Mouse (Mus musculus) MEL (cell line): Measurements from ENCODE around the gene Plac9a. TPM values are rescaled to one million over a fixed set of nuclear protein-coding genes. Genes with fewer than 3 reads are reported as not detected.

Experiments
- DNase-seq: peaks from one replicate; pipeline ENCODE4 v3.0.0; 2011; ENCODE audit warnings: low read depth, low spot score
- H3K27ac ChIP-seq: 2 replicates; pipeline ENCODE4 v1.5.1; 2012; ENCODE audit warnings: low read depth, mild to moderate bottlenecking, control low read depth, low read length, moderate library complexity; ENCODE audit not compliant: control insufficient read depth
- H3K27me3 ChIP-seq, 2 experiments: fragments of 150-350 bp in 1 of 2; sonication (generic) in 1 of 2; 2 replicates each; pipeline ENCODE4 v1.6.1; 2012; ENCODE audit warnings: low read length in 2 of 2, mild to moderate bottlenecking in 2 of 2, improper control_type of control experiment in 1 of 2, moderate library complexity in 1 of 2; ENCODE audit not compliant: insufficient read depth in 2 of 2, control insufficient read depth in 1 of 2
- H3K36me3 ChIP-seq, 2 experiments: 2 replicates each; pipeline ENCODE4 v1.6.1; 2012 to 2014; ENCODE audit warnings: low read length in 2 of 2, improper control_type of control experiment in 1 of 2, inconsistent platforms in 1 of 2, mild to moderate bottlenecking in 1 of 2; ENCODE audit not compliant: insufficient read depth in 2 of 2, control insufficient read depth in 1 of 2
- H3K4me1 ChIP-seq, 2 experiments: fragments of 150-350 bp in 1 of 2; sonication (generic) in 1 of 2; 2 replicates each; pipeline ENCODE4 v1.6.1; 2012; ENCODE audit warnings: low read length in 2 of 2, improper control_type of control experiment in 1 of 2, mild to moderate bottlenecking in 1 of 2; ENCODE audit not compliant: insufficient read depth in 2 of 2, control insufficient read depth in 1 of 2
- H3K4me3 ChIP-seq, 2 experiments: fragments of 150-350 bp in 1 of 2; sonication (generic) in 1 of 2; 2 replicates each; pipeline ENCODE4 v1.5.1; 2012; ENCODE audit warnings: low read depth in 2 of 2, low read length in 2 of 2, mild to moderate bottlenecking in 2 of 2, moderate library complexity in 2 of 2, control low read depth in 1 of 2, improper control_type of control experiment in 1 of 2; ENCODE audit not compliant: control insufficient read depth in 1 of 2, insufficient read depth in 1 of 2
- H3K79me2 ChIP-seq: 2 replicates; pipeline ENCODE4 v1.6.1; 2012; ENCODE audit warnings: mild to moderate bottlenecking, low read length, moderate library complexity; ENCODE audit not compliant: control insufficient read depth, poor library complexity, insufficient read depth
- H3K9ac ChIP-seq: 2 replicates; pipeline ENCODE4 v1.6.1; 2012; ENCODE audit warnings: low read depth, mild to moderate bottlenecking, control low read depth, low read length, moderate library complexity; ENCODE audit not compliant: control insufficient read depth, poor library complexity, severe bottlenecking
- H3K9me3 ChIP-seq: fragments of 150-350 bp; sonication (generic); replicated peaks from 2 replicates; pipeline ENCODE4 v1.6.1; 2012; ENCODE audit warnings: mild to moderate bottlenecking, low read length, improper control_type of control experiment, moderate library complexity; ENCODE audit not compliant: insufficient read depth
- CHD1 ChIP-seq: IDR thresholded peaks from 2 replicates; pipeline ENCODE4 v1.6.1; 2012; ENCODE audit warnings: low read depth, mild to moderate bottlenecking, inconsistent platforms, low read length, improper control_type of control experiment
- CHD2 ChIP-seq: IDR thresholded peaks from 2 replicates; pipeline ENCODE4 v1.6.1; 2011; ENCODE audit warnings: low read length, improper control_type of control experiment
- CTCF ChIP-seq, 3 experiments: IDR thresholded peaks in 2 of 3; conservative IDR thresholded peaks in 1 of 3; 2 replicates each; pipeline ENCODE4 v1.5.1; 2011 to 2012; ENCODE audit warnings: low read length in 3 of 3, low read depth in 2 of 3, mild to moderate bottlenecking in 2 of 3, improper control_type of control experiment in 1 of 3, inconsistent platforms in 1 of 3, mixed read lengths in 1 of 3, moderate library complexity in 1 of 3; ENCODE audit not compliant: control insufficient read depth in 1 of 3, insufficient read depth in 1 of 3, poor library complexity in 1 of 3, severe bottlenecking in 1 of 3
- ELF1 ChIP-seq: IDR thresholded peaks from 2 replicates; pipeline ENCODE4 v1.6.1; 2014; ENCODE audit warnings: low read depth, mild to moderate bottlenecking, inconsistent platforms, low read length, improper control_type of control experiment, moderate library complexity
- GABPA ChIP-seq: IDR thresholded peaks from 2 replicates; pipeline ENCODE4 v1.6.1; 2012; ENCODE audit warnings: low read depth, mild to moderate bottlenecking, inconsistent platforms, low read length, improper control_type of control experiment, moderate library complexity
- GATA1 ChIP-seq: IDR thresholded peaks from 2 replicates; pipeline ENCODE4 v1.6.1; 2011; ENCODE audit warnings: low read depth, low read length, improper control_type of control experiment
- HCFC1 ChIP-seq: IDR thresholded peaks from 2 replicates; pipeline ENCODE4 v1.6.1; 2012; ENCODE audit warnings: low read depth, mild to moderate bottlenecking, inconsistent platforms, low read length, improper control_type of control experiment, moderate library complexity
- JUND ChIP-seq: IDR thresholded peaks from 2 replicates; pipeline ENCODE4 v1.6.1; 2011; ENCODE audit warnings: low read depth, mild to moderate bottlenecking, improper control_type of control experiment, low read length
- MAFK ChIP-seq: IDR thresholded peaks from 2 replicates; pipeline ENCODE4 v1.6.1; 2011; ENCODE audit warnings: low read depth, mild to moderate bottlenecking, low read length, improper control_type of control experiment, borderline replicate concordance
- MAZ ChIP-seq: IDR thresholded peaks from 2 replicates; pipeline ENCODE4 v1.6.1; 2012; ENCODE audit warnings: low read depth, mild to moderate bottlenecking, inconsistent platforms, low read length, improper control_type of control experiment
- MYC ChIP-seq: IDR thresholded peaks from 2 replicates; pipeline ENCODE4 v1.6.1; 2011; ENCODE audit warnings: low read depth, mild to moderate bottlenecking, low read length, improper control_type of control experiment, moderate library complexity
- POLR2A ChIP-seq, 2 experiments: IDR thresholded peaks; 2 replicates each; pipeline ENCODE4 v1.6.1; 2011 to 2012; ENCODE audit warnings: low read length in 2 of 2, mild to moderate bottlenecking in 2 of 2, control low read depth in 1 of 2, improper control_type of control experiment in 1 of 2, low read depth in 1 of 2, moderate library complexity in 1 of 2; ENCODE audit not compliant: control insufficient read depth in 1 of 2, insufficient read depth in 1 of 2, poor library complexity in 1 of 2
- POLR2AphosphoS2 ChIP-seq: IDR thresholded peaks from 2 replicates; pipeline ENCODE4 v1.6.1; 2011; ENCODE audit warnings: low read length, improper control_type of control experiment
- POLR2AphosphoS5 ChIP-seq: IDR thresholded peaks from 2 replicates; pipeline ENCODE4 v1.6.1; 2012; ENCODE audit warnings: low read depth, borderline replicate concordance, mild to moderate bottlenecking, inconsistent platforms, low read length, moderate library complexity, mixed read lengths
- RCOR1 ChIP-seq: IDR thresholded peaks from 2 replicates; pipeline ENCODE4 v1.6.1; 2012; ENCODE audit warnings: low read depth, mild to moderate bottlenecking, inconsistent platforms, low read length, improper control_type of control experiment
- TAL1 ChIP-seq: IDR thresholded peaks from 2 replicates; pipeline ENCODE4 v1.6.1; 2012; ENCODE audit warnings: mild to moderate bottlenecking, inconsistent platforms, low read length, moderate library complexity, mixed read lengths
- USF1 ChIP-seq: IDR thresholded peaks from 2 replicates; pipeline ENCODE4 v1.6.1; 2014; ENCODE audit warnings: low read depth, mild to moderate bottlenecking, inconsistent platforms, low read length, improper control_type of control experiment, moderate library complexity
- USF2 ChIP-seq, 2 experiments: IDR thresholded peaks; 2 replicates each; pipeline ENCODE4 v1.6.1; 2011 to 2012; ENCODE audit warnings: improper control_type of control experiment in 2 of 2, low read length in 2 of 2, borderline replicate concordance in 1 of 2, inconsistent platforms in 1 of 2, low read depth in 1 of 2, mild to moderate bottlenecking in 1 of 2; ENCODE audit not compliant: insufficient read depth in 1 of 2
- ZKSCAN1 ChIP-seq: IDR thresholded peaks from 2 replicates; pipeline ENCODE4 v1.6.1; 2012; ENCODE audit warnings: low read depth, mild to moderate bottlenecking, inconsistent platforms, low read length, improper control_type of control experiment, moderate library complexity
- ZNF384 ChIP-seq: IDR thresholded peaks from 2 replicates; pipeline ENCODE4 v1.6.1; 2012; ENCODE audit warnings: low read depth, mild to moderate bottlenecking, inconsistent platforms, low read length, improper control_type of control experiment
- polyA plus RNA-seq, 2 experiments: library from polyadenylated mRNA; stranded (reverse) in 1 of 2; unstranded in 1 of 2; fragments of >175 nt in 1 of 2; fragments of >200 nt in 1 of 2; gene quantifications; 2 replicates each; pipeline versions ENCODE4 v1.2.1 to v1.2.4; 2012; ENCODE audit warnings: low replicate concordance in 2 of 2, low read depth in 1 of 2; ENCODE audit not compliant: insufficient read length in 2 of 2, insufficient read depth in 1 of 2, missing spikeins in 1 of 2
- total RNA-seq: library from RNA; depleted of rRNA; stranded (reverse); fragments of 300-350 nt; gene quantifications from 2 replicates; pipeline ENCODE4 v1.2.3, GENCODE M21; 2012

Plac9a gene
- total and polyA plus RNA-seq, 3 experiments: not detected

DNA sequence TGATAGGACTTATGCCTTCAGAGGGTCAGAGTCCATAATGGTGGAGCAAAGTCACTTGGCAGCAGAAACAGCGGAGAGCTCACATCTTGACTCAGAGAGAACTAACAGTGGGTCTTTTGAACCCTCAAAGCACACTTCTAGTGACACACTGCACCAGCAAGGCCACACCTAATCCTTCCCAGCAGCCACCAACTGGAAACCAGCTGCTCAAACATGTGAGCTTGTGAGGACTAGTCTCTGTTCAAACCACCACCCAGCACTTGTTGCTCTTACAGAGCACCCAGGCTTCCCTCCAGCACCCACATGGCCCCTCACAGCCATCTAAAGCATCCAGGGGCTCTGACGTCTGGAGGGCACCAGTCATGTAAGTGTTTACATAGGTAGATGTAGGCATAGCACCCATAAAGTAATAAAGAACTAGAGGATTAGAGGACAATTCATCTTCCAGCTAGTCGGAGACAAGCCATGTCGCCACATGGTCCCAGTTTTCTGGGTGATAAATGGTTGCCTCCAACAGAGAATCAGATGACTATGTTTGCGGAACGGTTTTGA, 57.0 kb downstream of the Plac9a start:
- H3K79me2 ChIP-seq: peaks cover 10% of the 10 kb centered on the region
- no peak for TF ChIP-seq ZNF384
- no peak for TF ChIP-seq TAL1
- TF ChIP-seq MAFK: no peak
- TF ChIP-seq CHD1: no peak
- no peak for TF ChIP-seq GABPA
- TF ChIP-seq GATA1: no peak
- TF ChIP-seq POLR2AphosphoS5: no peak
- no peak for TF ChIP-seq POLR2AphosphoS2
- no peak for TF ChIP-seq CHD2
- TF ChIP-seq MYC: no peak
- TF ChIP-seq, all 39 proteins: peak for 0
- peaks cover 4 to 11% of the 10 kb centered on the region in 2 experiments; a peak in 3 of 4 replicates for H3K4me1 ChIP-seq
- H3K27me3 ChIP-seq: no peaks in the 10 kb centered on the region
- H3K4me3 ChIP-seq: no peak overlapping the region
- no peak overlapping the region for H3K27ac ChIP-seq
- no peaks in the 10 kb centered on the region for H3K9me3 ChIP-seq
- no peak for DNase-seq
- peaks cover 0 to 10% of the 10 kb centered on the region in 2 experiments; a peak in 2 of 4 replicates for H3K36me3 ChIP-seq
- no peak overlapping the region for H3K9ac ChIP-seq

DNA sequence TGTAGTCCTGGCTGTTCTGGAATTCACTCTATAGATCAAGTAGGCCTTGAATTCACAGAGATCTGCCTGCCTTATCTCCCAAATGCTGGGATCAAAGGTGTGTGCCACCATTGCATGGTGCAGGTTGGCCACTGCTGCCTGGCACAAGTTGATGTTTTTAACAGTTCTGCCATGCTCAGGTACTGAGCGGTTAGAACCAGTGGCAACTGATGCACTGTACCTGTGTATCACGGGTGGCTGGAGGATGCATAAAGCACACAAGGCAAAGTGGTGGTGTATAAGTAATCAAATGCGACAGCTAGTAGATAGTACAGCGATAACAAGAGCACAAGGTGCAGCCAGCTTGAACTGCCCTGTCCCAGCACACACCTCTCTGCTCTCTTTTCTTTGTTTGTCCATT, 58.5 kb downstream of the Plac9a start:
- H3K9me3 ChIP-seq: no peaks in the 10 kb centered on the region
- H3K36me3 ChIP-seq: peaks cover 0 to 10% of the 10 kb centered on the region in 2 experiments; a peak in 2 of 4 replicates
- peaks cover 10% of the 10 kb centered on the region for H3K79me2 ChIP-seq
- no peak for DNase-seq
- no peak overlapping the region for H3K4me3 ChIP-seq
- H3K4me1 ChIP-seq: peaks cover 4 to 14% of the 10 kb centered on the region in 2 experiments; a peak in 3 of 4 replicates
- TF ChIP-seq POLR2A (IDR thresholded peaks at IDR 0.05; ENCODE audit: control insufficient read depth in 1 of 2, insufficient read depth in 1 of 2, low read depth in 1 of 2, low read length in 2 of 2, poor library complexity in 1 of 2): no peak
- no peak overlapping the region for H3K27ac ChIP-seq
- H3K9ac ChIP-seq: no peak overlapping the region
- no peaks in the 10 kb centered on the region for H3K27me3 ChIP-seq

DNA sequence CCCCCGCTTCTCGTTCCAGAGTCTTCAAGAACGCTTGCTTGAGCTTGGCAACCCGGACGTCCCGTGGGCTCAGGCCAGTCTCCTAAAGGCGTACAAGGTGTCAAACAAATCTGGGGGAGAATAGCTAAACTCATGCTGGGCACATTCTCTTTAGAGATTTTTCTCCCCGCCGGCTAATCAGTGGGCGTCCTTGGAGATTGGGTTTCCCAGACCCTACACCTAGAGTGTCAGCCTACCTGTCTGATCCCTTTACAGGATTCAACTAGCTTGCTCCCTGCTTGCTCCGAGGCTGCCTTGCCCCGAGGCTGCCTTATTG, 60.3 kb downstream of the Plac9a start:
- H3K9me3 ChIP-seq: no peaks in the 10 kb centered on the region
- peaks cover 4 to 14% of the 10 kb centered on the region in 2 experiments; a peak in 3 of 4 replicates for H3K4me1 ChIP-seq
- H3K4me3 ChIP-seq: peak overlapping the region; percentile 82 to 95
- DNase-seq: no peak
- TF ChIP-seq RCOR1 (no peak), MAFK (no peak), HCFC1 (no peak), ZKSCAN1 (no peak), CTCF (IDR thresholded peaks at IDR 0.05 in 2 of 3, conservative IDR thresholded peaks at IDR 0.05 in 1 of 3; ENCODE audit: control insufficient read depth in 1 of 3, insufficient read depth in 1 of 3, low read depth in 2 of 3, low read length in 3 of 3, poor library complexity in 1 of 3, severe bottlenecking in 1 of 3) (no peak), JUND (no peak), POLR2AphosphoS5 (no peak), MAZ (no peak), USF1 (no peak), ELF1 (no peak), TAL1 (no peak), POLR2A (IDR thresholded peaks at IDR 0.05; ENCODE audit: control insufficient read depth in 1 of 2, insufficient read depth in 1 of 2, low read depth in 1 of 2, low read length in 2 of 2, poor library complexity in 1 of 2) (no peak), USF2 (IDR thresholded peaks at IDR 0.05; ENCODE audit: borderline replicate concordance in 1 of 2, insufficient read depth in 1 of 2, low read depth in 1 of 2, low read length in 2 of 2) (no peak)
- TF ChIP-seq, all 39 proteins: peak for 0
- Histone ChIP-seq H3K9ac (peak overlapping the region; percentile 90), H3K36me3 (peaks cover 0 to 10% of the 10 kb centered on the region in 2 experiments; a peak in 2 of 4 replicates), H3K27ac (no peak overlapping the region), H3K79me2 (peaks cover 10% of the 10 kb centered on the region), H3K27me3 (peaks cover 0 to 1% of the 10 kb centered on the region in 2 experiments; a peak in 1 of 4 replicates)
